Mouse (Mus musculus) liver, embryonic 15.5 days (tissue): Measurements from ENCODE around the gene Napepld. TPM values are rescaled to one million over a fixed set of nuclear protein-coding genes. Genes with fewer than 3 reads are reported as not detected.
"Not testable (repeated sequence)": the region's sequence is repeated elsewhere in the genome, so short reads cannot be mapped to it uniquely, and the experiment has no call there.

Experiments used
- ATAC-seq: fragments of 200-750 bp; cut with Nextera tagmentation; 2 replicates; pipeline ENCODE4 v1.8.0; 2017; ENCODE audit warnings: moderate number of reproducible peaks, mild to moderate bottlenecking, moderate library complexity; ENCODE audit not compliant: insufficient read depth
- H3K27ac ChIP-seq: fragments of 300-500 bp; sonication (generic); replicated peaks from 2 replicates; pipeline ENCODE4 v1.5.1; 2015; ENCODE audit warnings: mild to moderate bottlenecking, inconsistent platforms
- H3K27me3 ChIP-seq: fragments of 300-500 bp; sonication (generic); 2 replicates; pipeline ENCODE4 v1.6.1; 2015; ENCODE audit warnings: mild to moderate bottlenecking, inconsistent platforms
- H3K36me3 ChIP-seq: fragments of 300-500 bp; sonication (generic); replicated peaks from 2 replicates; pipeline ENCODE4 v1.6.1; 2015; ENCODE audit warnings: moderate library complexity, mild to moderate bottlenecking, inconsistent platforms
- H3K4me1 ChIP-seq: fragments of 300-500 bp; sonication (generic); replicated peaks from 2 replicates; pipeline ENCODE4 v1.6.1; 2015; ENCODE audit warnings: inconsistent platforms
- H3K4me2 ChIP-seq: fragments of 300-500 bp; sonication (generic); 2 replicates; pipeline ENCODE4 v1.6.1; 2015; ENCODE audit warnings: moderate library complexity, mild to moderate bottlenecking, inconsistent platforms
- H3K4me3 ChIP-seq: fragments of 300-500 bp; sonication (generic); replicated peaks from 2 replicates; pipeline ENCODE4 v1.5.1; 2015; ENCODE audit warnings: mild to moderate bottlenecking, inconsistent platforms
- H3K9ac ChIP-seq: fragments of 300-500 bp; sonication (generic); 2 replicates; pipeline ENCODE4 v1.6.1; 2015; ENCODE audit warnings: moderate library complexity, mild to moderate bottlenecking, inconsistent platforms
- H3K9me3 ChIP-seq: fragments of 300-500 bp; sonication (generic); replicated peaks from 2 replicates; pipeline ENCODE4 v1.6.1; 2016; ENCODE audit warnings: inconsistent platforms
- WGBS: fragments of 180-500 bp; shearing (Covaris S2); methylation state at CpG from one replicate; pipeline ENCODE4 v1.1.7; 2015; ENCODE audit warnings: mixed read lengths; ENCODE audit not compliant: insufficient replicate concordance; 5-methylcytosine and 5-hydroxymethylcytosine counted together
- polyA plus RNA-seq: library from polyadenylated mRNA; unstranded; fragments of >200 nt; fragmentation: Nextera tagmentation; extraction: Ambion mirVana; gene quantifications from 2 replicates; pipeline ENCODE4 v1.2.1, GENCODE M21; 2015

The Napepld gene
- polyA plus RNA-seq, 1 experiment from 2014 or later: 0.74 TPM

- H3K27ac ChIP-seq: no peak overlapping the region
- H3K4me2 ChIP-seq: no peak overlapping the region
- H3K36me3 ChIP-seq: no peaks in the 10 kb centered on the region
- no peak for ATAC-seq
- peaks cover 14% of the 10 kb centered on the region for H3K4me1 ChIP-seq
- no peak overlapping the region for H3K4me3 ChIP-seq
- H3K9ac ChIP-seq: no peak overlapping the region
- no peaks in the 10 kb centered on the region for H3K9me3 ChIP-seq
- WGBS: 62% methylated on average over 8 of the region's 8 CpGs
- no peaks in the 10 kb centered on the region for H3K27me3 ChIP-seq
Observed at GRCm38 (mm10) chr5:21732930-21733329, 31.7 kb upstream of the Napepld start.

GRCm38 (mm10) chr5:21732177-21732911, 31.1 kb upstream of the Napepld start:
- Histone ChIP-seq H3K36me3 (no peaks in the 10 kb centered on the region), H3K27me3 (no peaks in the 10 kb centered on the region), H3K4me3 (no peak overlapping the region), H3K4me2 (no peak overlapping the region), H3K27ac (no peak overlapping the region), H3K9ac (no peak overlapping the region), H3K4me1 (peaks cover 9% of the 10 kb centered on the region; the same call in 1 of the 2 replicates), H3K9me3 (no peaks in the 10 kb centered on the region)
- no peak for ATAC-seq
- WGBS: 69% methylated on average over 3 of the region's 3 CpGs

- no peaks in the 10 kb centered on the region for H3K4me1 ChIP-seq
- H3K4me2 ChIP-seq: no peak overlapping the region
- no peak for ATAC-seq
- H3K27me3 ChIP-seq: no peaks in the 10 kb centered on the region
- H3K27ac ChIP-seq: no peak overlapping the region
- H3K4me3 ChIP-seq: no peak overlapping the region
- WGBS: 52% methylated on average over 5 of the region's 5 CpGs
- no peak overlapping the region for H3K9ac ChIP-seq
- no peaks in the 10 kb centered on the region for H3K9me3 ChIP-seq
- H3K36me3 ChIP-seq: no peaks in the 10 kb centered on the region
Observed at GRCm38 (mm10) chr5:21729107-21729506, 27.9 kb upstream of the Napepld start.

GRCm38 (mm10) chr5:21724872-21725271, 23.7 kb upstream of the Napepld start:
- no peak overlapping the region for H3K27ac ChIP-seq
- no peaks in the 10 kb centered on the region for H3K4me1 ChIP-seq
- no peaks in the 10 kb centered on the region for H3K27me3 ChIP-seq
- no peak overlapping the region for H3K4me3 ChIP-seq
- H3K9me3 ChIP-seq: no peaks in the 10 kb centered on the region
- no peak overlapping the region for H3K4me2 ChIP-seq
- WGBS: 66% methylated on average over 7 of the region's 7 CpGs
- H3K36me3 ChIP-seq: no peaks in the 10 kb centered on the region
- H3K9ac ChIP-seq: no peak overlapping the region
- no peak for ATAC-seq

GRCm38 (mm10) chr5:21724427-21724826, 23.2 kb upstream of the Napepld start:
- 50% methylated on average over 1 of the region's 1 CpGs for WGBS
- Histone ChIP-seq H3K27ac (no peak overlapping the region), H3K4me2 (no peak overlapping the region)

GRCm38 (mm10) chr5:21719209-21719608, 18.0 kb upstream of the Napepld start:
- H3K27ac ChIP-seq: no peak overlapping the region
- H3K4me2 ChIP-seq: no peak overlapping the region
- H3K9ac ChIP-seq: no peak overlapping the region
- H3K4me1 ChIP-seq: no peaks in the 10 kb centered on the region
- no peaks in the 10 kb centered on the region for H3K27me3 ChIP-seq
- H3K36me3 ChIP-seq: no peaks in the 10 kb centered on the region
- ATAC-seq: no peak
- no peak overlapping the region for H3K4me3 ChIP-seq
- H3K9me3 ChIP-seq: no peaks in the 10 kb centered on the region
- WGBS: 86% methylated on average over 2 of the region's 2 CpGs

More at GRCm38 (mm10) chr5:21724427-21724826, 23.2 kb upstream of the Napepld start:
- Histone ChIP-seq H3K36me3 (no peaks in the 10 kb centered on the region), H3K27me3 (no peaks in the 10 kb centered on the region), H3K9ac (no peak overlapping the region), H3K4me3 (no peak overlapping the region), H3K9me3 (no peaks in the 10 kb centered on the region), H3K4me1 (no peaks in the 10 kb centered on the region)
- no peak for ATAC-seq

- H3K4me3 ChIP-seq: no peak overlapping the region
- no peak overlapping the region for H3K4me2 ChIP-seq
- no peaks in the 10 kb centered on the region for H3K36me3 ChIP-seq
- H3K27me3 ChIP-seq: no peaks in the 10 kb centered on the region
- no peaks in the 10 kb centered on the region for H3K4me1 ChIP-seq
- 66% methylated on average over 5 of the region's 5 CpGs for WGBS
- no peak overlapping the region for H3K9ac ChIP-seq
- H3K9me3 ChIP-seq: no peaks in the 10 kb centered on the region
- no peak for ATAC-seq
- H3K27ac ChIP-seq: no peak overlapping the region
Observed at GRCm38 (mm10) chr5:21718546-21718945, 17.4 kb upstream of the Napepld start.

GRCm38 (mm10) chr5:21717165-21717715, 16.0 kb upstream of the Napepld start:
- Histone ChIP-seq H3K4me1 (no peaks in the 10 kb centered on the region), H3K27me3 (no peaks in the 10 kb centered on the region), H3K4me3 (no peak overlapping the region), H3K4me2 (no peak overlapping the region), H3K9me3 (no peaks in the 10 kb centered on the region), H3K27ac (no peak overlapping the region), H3K36me3 (no peaks in the 10 kb centered on the region), H3K9ac (no peak overlapping the region)
- no peak for ATAC-seq
- 63% methylated on average over 10 of the region's 10 CpGs for WGBS

GRCm38 (mm10) chr5:21714447-21714846, 13.3 kb upstream of the Napepld start:
- no peaks in the 10 kb centered on the region for H3K27me3 ChIP-seq
- no peak overlapping the region for H3K9ac ChIP-seq
- no peak overlapping the region for H3K27ac ChIP-seq
- no peaks in the 10 kb centered on the region for H3K4me1 ChIP-seq
- no peak overlapping the region for H3K4me2 ChIP-seq
- H3K36me3 ChIP-seq: no peaks in the 10 kb centered on the region
- no peak for ATAC-seq
- H3K4me3 ChIP-seq: no peak overlapping the region
- H3K9me3 ChIP-seq: no peaks in the 10 kb centered on the region
- WGBS: 47% methylated on average over 4 of the region's 4 CpGs

- no peak for ATAC-seq
- no peaks in the 10 kb centered on the region for H3K9me3 ChIP-seq
- H3K4me3 ChIP-seq: no peak overlapping the region
- 60% methylated on average over 13 of the region's 13 CpGs for WGBS
- H3K4me1 ChIP-seq: no peaks in the 10 kb centered on the region
- H3K27ac ChIP-seq: no peak overlapping the region
- no peak overlapping the region for H3K4me2 ChIP-seq
- H3K27me3 ChIP-seq: no peaks in the 10 kb centered on the region
- H3K36me3 ChIP-seq: no peaks in the 10 kb centered on the region
- no peak overlapping the region for H3K9ac ChIP-seq
Observed at GRCm38 (mm10) chr5:21712127-21712715, 11.0 kb upstream of the Napepld start.

GRCm38 (mm10) chr5:21708011-21708410, 6.8 kb upstream of the Napepld start:
- ATAC-seq: not testable (repeated sequence)
- WGBS: 69% methylated on average over 8 of the region's 8 CpGs

More at GRCm38 (mm10) chr5:21708011-21708410, 6.8 kb upstream of the Napepld start:
- H3K4me2 ChIP-seq, H3K27me3 ChIP-seq, H3K4me3 ChIP-seq, H3K27ac ChIP-seq, H3K9me3 ChIP-seq, H3K36me3 ChIP-seq, H3K4me1 ChIP-seq, H3K9ac ChIP-seq: not testable (repeated sequence)
